Mouse (Mus musculus) thymus, adult 2 months (tissue): ENCODE measurements around the gene Pola1. TPM values are rescaled to one million over a fixed set of nuclear protein-coding genes. Genes with fewer than 3 reads are reported as not detected.

Experiments used
- DNase-seq: peaks from one replicate; pipeline ENCODE4 v3.0.0; 2021
- H3K27ac ChIP-seq: fragments of 200-500 bp; 2 replicates; pipeline ENCODE4 v1.5.1; 2012; ENCODE audit warnings: low read length, control low read depth; ENCODE audit not compliant: control insufficient read depth, insufficient read depth
- H3K27me3 ChIP-seq: fragments of 200-500 bp; 2 replicates; pipeline ENCODE4 v1.6.1; 2012; ENCODE audit warnings: mild to moderate bottlenecking, low read length, moderate library complexity, mixed read lengths; ENCODE audit not compliant: control insufficient read depth, insufficient read depth
- H3K36me3 ChIP-seq: fragments of 200-500 bp; 2 replicates; pipeline ENCODE4 v1.6.1; 2012; ENCODE audit warnings: mild to moderate bottlenecking, low read length, moderate library complexity; ENCODE audit not compliant: control insufficient read depth, insufficient read depth
- H3K4me1 ChIP-seq: fragments of 200-500 bp; replicated peaks from 2 replicates; pipeline ENCODE4 v1.6.1; 2012; ENCODE audit warnings: low read length; ENCODE audit not compliant: control insufficient read depth, insufficient read depth
- H3K4me3 ChIP-seq: fragments of 200-500 bp; 2 replicates; pipeline ENCODE4 v1.5.1; 2012; ENCODE audit warnings: mild to moderate bottlenecking, low read length, control low read depth, moderate library complexity; ENCODE audit not compliant: control insufficient read depth, insufficient read depth
- CTCF ChIP-seq: fragments of 200-500 bp; IDR thresholded peaks from 2 replicates; pipeline ENCODE4 v1.5.1; 2012; ENCODE audit warnings: mild to moderate bottlenecking, control low read depth, low read length, moderate library complexity, borderline replicate concordance; ENCODE audit not compliant: control insufficient read depth, poor library complexity, insufficient read depth; ENCODE audit errors: extremely low read depth
- POLR2A ChIP-seq: fragments of 200-500 bp; IDR thresholded peaks from 2 replicates; pipeline ENCODE4 v1.6.1; 2012; ENCODE audit warnings: mild to moderate bottlenecking, low read length, control low read depth, moderate library complexity; ENCODE audit not compliant: control insufficient read depth, poor library complexity, insufficient read depth; ENCODE audit errors: extremely low read depth
- WGBS: fragments of 180-500 bp; shearing (Covaris S2); methylation state at CpG from one replicate; pipeline ENCODE4 v1.1.7; 2018; 5-methylcytosine and 5-hydroxymethylcytosine counted together
- polyA plus RNA-seq: library from polyadenylated mRNA; depleted of rRNA; stranded (reverse); fragments of >200 nt; gene quantifications from 2 replicates; pipeline ENCODE4 v1.2.3, GENCODE M21; 2012

Gene Pola1
- polyA plus RNA-seq, 1 experiment: 2.2 TPM

DNA sequence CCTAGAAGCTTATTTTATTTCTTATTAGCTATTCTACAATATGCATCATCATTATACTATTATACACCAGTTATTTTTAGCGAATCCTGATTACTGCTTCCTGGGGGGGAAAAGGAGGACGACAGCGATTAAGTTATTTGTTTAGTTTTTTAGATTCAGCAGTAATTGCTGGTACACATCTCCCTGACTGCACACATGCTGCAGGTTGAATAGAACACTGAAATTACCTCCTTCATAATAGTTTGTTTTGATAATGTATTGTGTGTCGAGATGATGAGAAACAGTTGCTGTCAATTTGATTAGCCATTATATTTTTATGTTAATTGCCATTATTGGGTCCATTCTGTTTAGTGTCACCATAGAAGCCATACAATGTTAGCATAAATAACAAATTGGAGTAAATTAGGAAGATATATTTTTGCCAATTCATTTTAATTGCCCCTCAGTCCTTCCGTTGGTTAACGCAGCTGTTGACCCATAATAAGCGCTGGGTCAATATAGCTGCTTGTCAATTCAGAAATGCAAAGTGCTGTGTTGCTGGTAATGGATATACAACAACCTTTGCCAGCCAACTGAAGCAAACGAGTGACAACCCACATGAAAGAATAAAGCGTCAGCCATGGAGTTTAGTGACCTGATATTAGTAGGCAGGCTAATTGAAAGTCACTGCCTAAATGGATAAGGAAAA is 254.5 kb downstream of the Pola1 start:
- H3K36me3 ChIP-seq: no peaks in the 10 kb centered on the region
- no peak for TF ChIP-seq CTCF
- no peak for DNase-seq
- no peaks in the 10 kb centered on the region for H3K27me3 ChIP-seq
- no peak overlapping the region for H3K4me3 ChIP-seq
- 95% methylated on average over 9 of the region's 9 CpGs for WGBS
- no peak overlapping the region for H3K27ac ChIP-seq
- H3K4me1 ChIP-seq: no peaks in the 10 kb centered on the region

DNA sequence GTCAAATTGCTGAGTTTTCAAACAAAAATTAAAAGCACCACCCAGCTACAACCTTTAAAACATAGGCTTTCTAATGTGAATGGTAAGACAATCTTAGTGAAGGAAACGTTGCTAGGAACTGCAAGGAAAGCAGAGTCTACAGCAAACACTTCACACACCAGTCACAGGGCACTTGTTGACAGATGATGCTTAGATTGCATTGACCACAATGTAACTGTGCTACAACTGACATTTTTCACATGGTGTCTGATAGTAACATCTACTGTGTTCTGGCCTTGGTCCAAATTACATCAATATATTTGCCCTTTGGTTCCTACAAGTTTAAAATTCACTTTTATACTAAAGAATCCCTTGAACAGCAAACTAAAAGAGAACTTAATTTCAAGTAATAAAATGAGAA is 258.5 kb downstream of the Pola1 start:
- no peaks in the 10 kb centered on the region for H3K27me3 ChIP-seq
- no peaks in the 10 kb centered on the region for H3K4me1 ChIP-seq
- DNase-seq: no peak
- no peak overlapping the region for H3K4me3 ChIP-seq
- H3K36me3 ChIP-seq: no peaks in the 10 kb centered on the region
- no peak overlapping the region for H3K27ac ChIP-seq
- WGBS: 79% methylated on average over 1 of the region's 1 CpGs
- TF ChIP-seq CTCF: no peak
- TF ChIP-seq POLR2A: no peak

DNA sequence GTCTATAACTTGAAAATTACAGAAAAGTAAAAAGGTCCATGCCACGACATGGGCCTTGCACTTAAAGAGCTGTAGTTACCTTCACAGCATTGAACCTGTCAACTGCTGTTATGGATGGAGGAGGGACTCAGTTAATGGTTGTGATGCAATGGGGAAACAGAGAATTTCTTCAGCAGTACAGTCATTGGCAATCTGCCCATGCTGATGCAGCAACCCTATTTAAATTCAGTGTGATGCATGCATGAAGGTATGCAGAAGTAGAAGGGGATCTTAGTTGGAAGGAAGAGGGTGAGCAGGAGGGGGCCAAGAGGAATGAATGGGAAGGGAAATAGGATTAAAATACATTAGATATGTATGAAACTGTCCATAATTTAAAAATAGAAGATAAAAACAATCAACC is 262.2 kb downstream of the Pola1 start:
- H3K4me1 ChIP-seq: no peaks in the 10 kb centered on the region
- no peak overlapping the region for H3K27ac ChIP-seq
- no peaks in the 10 kb centered on the region for H3K27me3 ChIP-seq
- no peak for DNase-seq
- no peak overlapping the region for H3K4me3 ChIP-seq
- TF ChIP-seq CTCF (no peak), POLR2A (no peak)
- no peaks in the 10 kb centered on the region for H3K36me3 ChIP-seq
- WGBS: 96% methylated on average over 1 of the region's 1 CpGs

DNA sequence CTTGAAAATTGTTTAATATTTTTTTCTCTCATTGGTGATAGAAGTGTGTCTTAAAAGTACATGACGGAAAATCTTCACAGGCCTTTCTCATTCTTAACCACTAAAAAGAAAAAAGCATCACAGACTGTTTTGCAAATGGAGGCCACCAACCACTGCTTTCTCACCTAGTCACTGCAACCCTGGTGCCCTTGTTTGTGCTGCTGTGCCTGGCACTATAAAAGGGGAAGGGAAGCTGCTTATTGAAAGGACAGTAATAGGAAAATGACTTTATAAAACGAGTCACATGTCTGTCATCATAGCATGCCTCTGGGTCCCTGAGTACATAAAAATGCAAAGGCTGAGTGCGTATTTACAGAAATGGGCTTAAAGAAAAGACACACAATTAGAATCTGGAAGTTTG is 263.7 kb downstream of the Pola1 start:
- no peaks in the 10 kb centered on the region for H3K4me1 ChIP-seq
- no peaks in the 10 kb centered on the region for H3K27me3 ChIP-seq
- no peaks in the 10 kb centered on the region for H3K36me3 ChIP-seq
- TF ChIP-seq CTCF (no peak), POLR2A (no peak)
- no peak overlapping the region for H3K4me3 ChIP-seq
- no peak for DNase-seq
- WGBS: 76% methylated on average over 3 of the region's 3 CpGs
- no peak overlapping the region for H3K27ac ChIP-seq

DNA sequence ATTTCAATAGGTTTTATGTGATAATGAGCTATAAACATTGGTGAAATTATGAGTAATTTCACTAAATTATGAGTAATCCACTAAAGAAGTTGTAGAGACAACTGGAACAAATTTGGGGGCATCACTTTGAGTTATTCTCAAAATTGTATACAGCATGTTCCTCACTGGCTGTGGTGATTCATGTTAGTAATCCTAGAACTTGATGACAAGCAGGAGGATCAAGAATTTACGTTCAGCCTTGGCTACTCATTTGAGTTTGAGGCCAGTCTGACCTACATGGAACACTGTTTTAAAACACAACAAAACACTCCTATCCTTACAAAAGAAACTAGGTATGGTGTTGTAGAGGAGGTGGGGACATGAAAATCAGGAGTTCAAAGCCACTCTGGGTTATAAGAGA is 310.6 kb downstream of the Pola1 start:
- TF ChIP-seq CTCF (no peak), POLR2A (no peak)
- 94% methylated on average over 1 of the region's 1 CpGs for whole genome bisulfite sequencing
- Histone ChIP-seq H3K4me3 (no peak overlapping the region), H3K27ac (no peak overlapping the region), H3K36me3 (no peaks in the 10 kb centered on the region), H3K4me1 (no peaks in the 10 kb centered on the region), H3K27me3 (no peaks in the 10 kb centered on the region)
- no peak for DNase-seq

DNA sequence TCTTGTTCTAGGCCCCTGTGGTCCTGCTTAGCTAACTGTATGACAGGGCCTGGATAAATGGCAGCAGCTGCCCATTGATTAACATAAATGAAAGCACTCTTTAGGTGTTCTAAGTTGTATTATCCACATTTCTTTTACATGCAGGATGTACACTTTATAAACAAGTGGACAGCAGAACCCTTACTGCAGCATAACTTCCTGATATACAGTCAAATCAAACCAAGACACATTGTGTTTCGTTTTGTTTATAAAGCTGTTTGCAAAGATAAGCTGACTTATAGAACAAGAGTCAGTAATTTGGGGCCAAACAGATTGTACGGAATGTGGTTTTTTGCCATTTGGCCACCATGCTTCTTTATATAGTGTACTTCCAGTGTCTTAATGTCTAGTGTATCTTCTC is 312.0 kb downstream of the Pola1 start:
- Histone ChIP-seq H3K36me3 (no peaks in the 10 kb centered on the region), H3K4me3 (no peak overlapping the region)

DNA sequence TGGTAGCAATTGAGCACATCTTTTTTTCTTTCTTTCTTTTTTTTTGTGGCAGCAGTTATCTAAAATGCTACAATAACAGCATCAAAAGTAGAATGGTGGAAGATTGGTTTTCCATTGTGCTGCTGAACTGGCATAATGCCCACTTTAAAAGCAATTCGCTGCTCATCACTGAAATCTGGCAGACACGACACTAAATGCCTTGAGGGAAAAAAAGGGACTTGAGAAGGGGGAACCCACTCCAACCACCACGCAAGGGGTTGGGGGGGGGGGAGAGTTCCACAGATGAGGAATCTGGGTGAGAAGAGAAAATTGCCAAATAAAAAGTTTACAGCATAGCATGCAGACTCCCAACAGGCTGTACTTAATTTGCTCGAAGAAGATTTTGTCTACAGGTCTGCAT is 314.4 kb downstream of the Pola1 start:
- no peak for DNase-seq
- H3K27me3 ChIP-seq: no peaks in the 10 kb centered on the region
- H3K4me3 ChIP-seq: no peak overlapping the region
- WGBS: 89% methylated on average over 4 of the region's 4 CpGs
- TF ChIP-seq CTCF (no peak), POLR2A (no peak)
- no peaks in the 10 kb centered on the region for H3K4me1 ChIP-seq
- no peak overlapping the region for H3K27ac ChIP-seq
- H3K36me3 ChIP-seq: no peaks in the 10 kb centered on the region

More for the DNA sequence above, 312.0 kb downstream of the Pola1 start:
- 97% methylated on average over 2 of the region's 2 CpGs for WGBS
- no peak for TF ChIP-seq CTCF
- no peak for DNase-seq
- no peaks in the 10 kb centered on the region for H3K4me1 ChIP-seq
- no peak overlapping the region for H3K27ac ChIP-seq
- no peaks in the 10 kb centered on the region for H3K27me3 ChIP-seq
